Mouse (Mus musculus) right cerebral cortex, postnatal 25 days (tissue): ENCODE results near the gene Man1a.

Experiments
- DNase-seq: peaks from one replicate; pipeline ENCODE4 v3.0.0; 2022

Gene Man1a

GRCm38 (mm10) chr10:54013143-54013791, 63.1 kb downstream of the Man1a start:
- DNase-seq: no peak

- DNase-seq: no peak
These were observed 67.3 kb downstream of the Man1a start for GRCm38 (mm10) chr10:54009154-54009553.

- DNase-seq: no peak
These were observed 69.5 kb downstream of the Man1a start for GRCm38 (mm10) chr10:54006868-54007267.

- DNase-seq: no peak
These were observed 70.6 kb downstream of the Man1a start for GRCm38 (mm10) chr10:54005847-54006246.

- no peak for DNase-seq
These were observed 73.5 kb downstream of the Man1a start for GRCm38 (mm10) chr10:54002936-54003335.

- DNase-seq: no peak
These were observed 79.1 kb downstream of the Man1a start for GRCm38 (mm10) chr10:53997301-53997700.

GRCm38 (mm10) chr10:53996216-53996615, 80.2 kb downstream of the Man1a start:
- DNase-seq: no peak

GRCm38 (mm10) chr10:53994591-53994990, 81.8 kb downstream of the Man1a start:
- no peak for DNase-seq

GRCm38 (mm10) chr10:53990434-53990833, 86.0 kb downstream of the Man1a start:
- no peak for DNase-seq

GRCm38 (mm10) chr10:53984894-53985293, 91.5 kb downstream of the Man1a start:
- DNase-seq: no peak

- DNase-seq: no peak
These were observed 92.3 kb downstream of the Man1a start for GRCm38 (mm10) chr10:53984086-53984485.

GRCm38 (mm10) chr10:53978647-53979046, 97.8 kb downstream of the Man1a start:
- DNase-seq: no peak

GRCm38 (mm10) chr10:53974180-53974579, 102.2 kb downstream of the Man1a start:
- DNase-seq: no peak

- DNase-seq: no peak
These were observed 116.7 kb downstream of the Man1a start for GRCm38 (mm10) chr10:53959759-53960158.

- no peak for DNase-seq
These were observed 134.8 kb downstream of the Man1a start for GRCm38 (mm10) chr10:53941597-53941996.

GRCm38 (mm10) chr10:53938199-53938598, 138.2 kb downstream of the Man1a start:
- DNase-seq: no peak

- no peak for DNase-seq
These were observed 140.3 kb downstream of the Man1a start for GRCm38 (mm10) chr10:53936078-53936477.

GRCm38 (mm10) chr10:53929722-53930500, 146.5 kb downstream of the Man1a start:
- DNase-seq: no peak

- no peak for DNase-seq
These were observed 148.5 kb downstream of the Man1a start for GRCm38 (mm10) chr10:53927904-53928303.

- no peak for DNase-seq
These were observed 151.0 kb downstream of the Man1a start for GRCm38 (mm10) chr10:53925456-53925855.

- DNase-seq: no peak
These were observed 154.2 kb downstream of the Man1a start for GRCm38 (mm10) chr10:53922236-53922635.

- no peak for DNase-seq
These were observed 158.9 kb downstream of the Man1a start for GRCm38 (mm10) chr10:53917517-53917916.

- DNase-seq: no peak
These were observed 160.7 kb downstream of the Man1a start for GRCm38 (mm10) chr10:53915719-53916118.

GRCm38 (mm10) chr10:53914974-53915609, 161.3 kb downstream of the Man1a start:
- DNase-seq: no peak
